Mouse (Mus musculus) lung, embryonic 14.5 days (tissue): Measurements from ENCODE around the gene Ubox5. TPM values are rescaled to one million over a fixed set of nuclear protein-coding genes. Genes with fewer than 3 reads are reported as not detected.
A peak's percentile ranks its signal among the peaks of the same experiment; 100 is the strongest.

ENCODE experiments used
- ATAC-seq: fragments of 200-750 bp; cut with Nextera tagmentation; 2 replicates; pipeline ENCODE4 v1.8.0; 2017; ENCODE audit warnings: mild to moderate bottlenecking, moderate TSS enrichment, moderate library complexity; ENCODE audit not compliant: insufficient read depth
- DNase-seq: peaks from one replicate; pipeline ENCODE4 v3.0.0-alpha.2; 2015
- H3K27ac ChIP-seq: fragments of 300-500 bp; sonication (generic); 2 replicates; pipeline ENCODE4 v1.5.1; 2014; ENCODE audit warnings: low read depth, mild to moderate bottlenecking, moderate library complexity
- H3K27me3 ChIP-seq: fragments of 300-500 bp; sonication (generic); 2 replicates; pipeline ENCODE4 v1.6.1; 2014; ENCODE audit warnings: low read length, control low read depth; ENCODE audit not compliant: insufficient read depth
- H3K36me3 ChIP-seq: fragments of 300-500 bp; sonication (generic); 2 replicates; pipeline ENCODE4 v1.6.1; 2014; ENCODE audit warnings: control low read depth; ENCODE audit not compliant: insufficient read depth
- H3K4me1 ChIP-seq: fragments of 300-500 bp; sonication (generic); 2 replicates; pipeline ENCODE4 v1.6.1; 2014; ENCODE audit warnings: antibody characterized with exemption, control low read depth; ENCODE audit not compliant: insufficient read depth
- H3K4me2 ChIP-seq: fragments of 300-500 bp; sonication (generic); 2 replicates; pipeline ENCODE4 v1.6.1; 2014; ENCODE audit warnings: mild to moderate bottlenecking
- H3K4me3 ChIP-seq: fragments of 300-500 bp; sonication (generic); 2 replicates; pipeline ENCODE4 v1.5.1; 2014; ENCODE audit warnings: low read depth, low read length
- H3K9ac ChIP-seq: fragments of 300-500 bp; sonication (generic); 2 replicates; pipeline ENCODE4 v1.6.1; 2014
- H3K9me3 ChIP-seq: fragments of 300-500 bp; sonication (generic); 2 replicates; pipeline ENCODE4 v1.6.1; 2016; ENCODE audit warnings: low read depth, low read length, control low read depth
- CTCF ChIP-seq: IDR thresholded peaks from 2 replicates; pipeline ENCODE4 v1.5.1; 2016; ENCODE audit warnings: antibody characterized with exemption, low read depth
- WGBS: fragments of 180-500 bp; shearing (Covaris S2); extraction: QIAGEN DNeasy Blood & Tissue Kit; methylation state at CpG from one replicate; pipeline ENCODE4 v1.1.7; 2014; 5-methylcytosine and 5-hydroxymethylcytosine counted together
- polyA plus RNA-seq: library from polyadenylated mRNA; unstranded; fragments of >200 nt; fragmentation: Nextera tagmentation; extraction: Ambion mirVana; gene quantifications from 2 replicates; pipeline ENCODE4 v1.2.1, GENCODE M21; 2014

The Ubox5 gene
- polyA plus RNA-seq, 1 experiment from 2014 or later: 12.4 TPM

DNA sequence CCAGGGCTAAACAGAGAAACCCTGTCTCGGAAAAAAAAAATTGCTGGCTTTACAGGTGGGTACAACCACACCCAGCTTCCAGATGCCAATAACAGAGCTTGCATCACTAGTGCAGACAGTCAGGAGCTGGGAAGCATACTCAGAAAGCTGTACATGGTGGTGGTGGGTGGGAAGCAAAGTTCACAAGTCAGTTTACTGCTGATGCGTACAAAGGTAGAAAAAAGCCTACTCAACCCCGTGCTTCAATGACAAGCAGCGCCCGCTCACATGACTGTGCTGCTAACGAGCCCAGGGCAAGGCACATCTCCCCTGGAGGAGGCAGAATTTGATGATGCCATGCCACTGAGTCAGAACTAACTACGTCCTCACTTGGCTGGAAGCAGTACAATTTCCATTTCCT lies 10.9 kb downstream of the Ubox5 start:
- ATAC-seq (no peak), DNase-seq (no peak)
- H3K4me1 ChIP-seq: no peaks in the 10 kb centered on the region
- 93% methylated on average over 7 of the region's 7 CpGs for WGBS
- H3K27ac ChIP-seq: no peak overlapping the region
- peaks cover 48% of the 10 kb centered on the region for H3K36me3 ChIP-seq
- no peaks in the 10 kb centered on the region for H3K9me3 ChIP-seq
- no peak overlapping the region for H3K9ac ChIP-seq
- H3K4me3 ChIP-seq: no peak overlapping the region
- TF ChIP-seq CTCF: no peak
- H3K4me2 ChIP-seq: no peak overlapping the region
- no peaks in the 10 kb centered on the region for H3K27me3 ChIP-seq

DNA sequence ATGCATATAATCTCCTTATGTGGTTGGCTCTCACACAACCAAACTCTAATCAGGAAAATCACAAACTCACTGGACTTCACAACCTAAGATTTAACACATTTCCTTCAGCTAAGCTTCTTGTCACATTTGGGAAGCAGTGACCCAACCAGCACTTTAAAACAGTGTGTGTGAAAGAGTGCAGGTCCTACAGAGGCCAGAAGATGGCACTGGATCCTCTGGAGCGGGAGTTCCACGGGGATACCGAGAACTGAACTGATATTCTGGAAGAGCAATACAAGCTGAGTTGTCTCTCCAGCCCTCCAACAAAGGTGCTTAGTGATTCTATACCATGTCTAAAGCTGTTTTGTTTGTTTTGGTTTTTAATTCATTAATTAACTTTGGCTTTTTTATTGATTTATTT lies 16.7 kb downstream of the Ubox5 start:
- 53% methylated on average over 3 of the region's 3 CpGs for WGBS
- Histone ChIP-seq H3K27me3 (no peaks in the 10 kb centered on the region), H3K36me3 (peaks cover 50% of the 10 kb centered on the region), H3K4me2 (no peak overlapping the region), H3K9me3 (no peaks in the 10 kb centered on the region), H3K9ac (no peak overlapping the region), H3K4me1 (no peaks in the 10 kb centered on the region), H3K27ac (no peak overlapping the region), H3K4me3 (no peak overlapping the region)
- DNase-seq (peak; percentile 55), ATAC-seq (no peak)
- peak; percentile 52 for TF ChIP-seq CTCF

DNA sequence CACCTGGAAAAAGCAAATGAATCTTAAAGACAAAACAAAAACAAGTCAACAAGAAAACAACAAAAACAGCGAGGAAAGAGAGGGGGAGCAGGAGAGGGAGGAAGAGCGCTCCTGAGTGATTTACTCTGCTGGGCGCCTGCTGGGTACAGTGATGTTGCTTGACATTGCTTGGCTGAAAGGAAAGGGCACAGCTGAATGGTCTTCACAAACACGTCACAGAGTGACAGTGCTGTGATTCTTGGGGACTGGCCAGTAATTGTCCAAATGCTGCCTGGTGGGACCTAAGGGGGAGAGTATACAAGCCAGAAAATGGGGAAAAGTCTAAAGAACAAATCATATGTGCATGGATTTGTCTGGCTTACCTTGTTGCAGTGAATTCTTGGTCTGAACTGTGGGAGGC lies 27.6 kb downstream of the Ubox5 start:
- H3K4me2 ChIP-seq: no peak overlapping the region
- TF ChIP-seq CTCF: no peak
- H3K27me3 ChIP-seq: no peaks in the 10 kb centered on the region
- H3K4me3 ChIP-seq: no peak overlapping the region
- H3K9ac ChIP-seq: no peak overlapping the region
- peaks cover 42% of the 10 kb centered on the region for H3K36me3 ChIP-seq
- H3K4me1 ChIP-seq: no peaks in the 10 kb centered on the region
- DNase-seq (peak; percentile 79), ATAC-seq (peak; percentile 75; the same call in 1 of the 2 replicates)
- no peak overlapping the region for H3K27ac ChIP-seq
- WGBS: 64% methylated on average over 4 of the region's 4 CpGs
- H3K9me3 ChIP-seq: no peaks in the 10 kb centered on the region

DNA sequence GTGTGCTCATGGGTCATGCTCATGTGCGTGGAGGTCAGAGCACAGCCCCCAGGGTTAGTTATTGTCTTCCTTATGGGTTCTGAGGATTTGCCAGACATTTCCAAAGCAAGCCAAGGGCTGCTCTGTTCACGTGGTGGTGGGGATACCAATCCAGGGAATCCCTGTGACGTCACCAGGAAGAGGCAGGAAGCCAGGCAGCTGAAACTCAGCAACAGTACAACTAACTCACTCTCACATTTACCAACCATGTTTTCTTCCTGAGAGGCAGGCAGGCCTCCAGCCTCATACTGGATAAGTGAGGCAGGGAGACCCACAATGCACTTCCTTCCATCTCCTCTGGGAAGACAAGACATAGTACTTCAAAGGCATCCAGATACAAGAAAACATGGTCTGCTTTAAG lies 31.4 kb downstream of the Ubox5 start:
- H3K27ac ChIP-seq: no peak overlapping the region
- no peak overlapping the region for H3K4me3 ChIP-seq
- no peak overlapping the region for H3K9ac ChIP-seq
- ATAC-seq (no peak), DNase-seq (no peak)
- H3K9me3 ChIP-seq: no peaks in the 10 kb centered on the region
- TF ChIP-seq CTCF: no peak
- H3K36me3 ChIP-seq: peaks cover 54% of the 10 kb centered on the region
- no peak overlapping the region for H3K4me2 ChIP-seq
- no peaks in the 10 kb centered on the region for H3K4me1 ChIP-seq
- H3K27me3 ChIP-seq: no peaks in the 10 kb centered on the region
- WGBS: 83% methylated on average over 3 of the region's 3 CpGs

DNA sequence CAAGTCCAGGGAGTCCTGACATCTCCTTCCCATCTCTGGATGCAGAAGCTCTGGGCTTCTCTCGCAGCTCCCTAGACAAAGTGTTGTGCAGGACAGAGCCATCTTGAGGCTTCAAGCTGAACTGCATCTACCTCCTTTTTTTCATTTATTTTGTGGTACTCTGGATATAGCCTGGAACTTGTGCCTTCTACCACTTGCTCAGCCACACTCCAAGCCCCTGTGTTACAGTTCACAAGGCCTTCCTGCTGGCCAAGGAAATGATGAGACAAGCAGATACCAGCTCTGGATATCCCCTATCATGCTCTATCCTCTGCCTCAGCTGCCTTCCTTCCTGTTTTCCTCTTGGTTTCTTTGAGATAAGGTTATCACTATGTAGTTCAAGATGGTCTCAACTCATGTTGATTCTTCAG lies 32.2 kb downstream of the Ubox5 start:
- DNase-seq (peak; percentile 73), ATAC-seq (peak; percentile 52; the same call in 1 of the 2 replicates)
- Histone ChIP-seq H3K9me3 (no peaks in the 10 kb centered on the region), H3K36me3 (peaks cover 47% of the 10 kb centered on the region), H3K27me3 (no peaks in the 10 kb centered on the region), H3K9ac (no peak overlapping the region), H3K4me1 (no peaks in the 10 kb centered on the region), H3K4me2 (no peak overlapping the region), H3K4me3 (no peak overlapping the region), H3K27ac (no peak overlapping the region)
- WGBS: 25% methylated on average over 1 of the region's 1 CpGs
- TF ChIP-seq CTCF: peak; percentile 63

DNA sequence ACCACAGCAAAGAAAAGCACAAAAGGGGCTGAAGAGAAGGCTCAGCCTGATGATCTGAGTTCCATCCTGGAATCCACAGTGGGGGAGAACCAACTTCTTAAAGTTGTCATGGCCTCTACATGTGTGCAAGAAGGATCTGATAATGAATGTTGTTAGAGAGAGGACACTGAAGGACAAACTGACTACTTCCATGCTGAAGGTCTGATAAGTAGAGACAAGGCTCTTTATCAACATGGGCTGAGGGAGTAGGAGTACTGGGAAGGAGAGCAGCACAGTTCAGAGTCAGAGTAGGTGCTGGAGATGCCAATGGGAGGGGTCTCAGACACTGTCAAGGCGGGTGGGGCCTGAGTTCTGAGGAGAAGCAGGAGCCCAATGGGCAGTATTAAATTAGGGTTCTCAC lies 34.2 kb downstream of the Ubox5 start:
- 83% methylated on average over 1 of the region's 1 CpGs for WGBS
- Histone ChIP-seq H3K9ac (no peak overlapping the region), H3K4me2 (no peak overlapping the region), H3K36me3 (peaks cover 54% of the 10 kb centered on the region), H3K27ac (no peak overlapping the region), H3K9me3 (no peaks in the 10 kb centered on the region), H3K4me3 (no peak overlapping the region), H3K27me3 (no peaks in the 10 kb centered on the region), H3K4me1 (no peaks in the 10 kb centered on the region)
- TF ChIP-seq CTCF: no peak
- DNase-seq (no peak), ATAC-seq (no peak)

DNA sequence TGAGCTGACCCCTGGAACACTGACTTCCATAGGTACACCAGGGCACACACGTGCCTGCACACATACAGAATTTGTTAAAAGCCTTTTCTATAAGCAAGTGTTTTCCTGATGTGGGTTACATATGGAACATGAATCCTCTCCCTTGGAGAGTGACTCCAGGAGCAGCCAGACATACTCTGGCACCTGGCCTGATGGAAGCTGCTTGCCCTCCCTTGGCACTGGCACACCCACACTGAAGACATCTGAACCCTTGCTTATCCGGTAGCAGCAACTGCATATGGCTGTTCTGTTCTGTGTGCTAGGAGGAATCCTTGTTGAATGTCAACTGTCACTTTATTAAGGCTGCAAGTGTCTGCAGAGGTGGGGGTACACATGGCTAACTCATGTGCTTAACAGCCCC lies 38.8 kb downstream of the Ubox5 start:
- Histone ChIP-seq H3K4me2 (no peak overlapping the region), H3K9ac (no peak overlapping the region), H3K27ac (no peak overlapping the region), H3K4me1 (no peaks in the 10 kb centered on the region), H3K36me3 (peaks cover 25% of the 10 kb centered on the region), H3K27me3 (no peaks in the 10 kb centered on the region), H3K4me3 (no peak overlapping the region), H3K9me3 (no peaks in the 10 kb centered on the region)
- 97% methylated on average over 2 of the region's 2 CpGs for WGBS
- ATAC-seq: no peak
- no peak for DNase-seq
- TF ChIP-seq CTCF: no peak

DNA sequence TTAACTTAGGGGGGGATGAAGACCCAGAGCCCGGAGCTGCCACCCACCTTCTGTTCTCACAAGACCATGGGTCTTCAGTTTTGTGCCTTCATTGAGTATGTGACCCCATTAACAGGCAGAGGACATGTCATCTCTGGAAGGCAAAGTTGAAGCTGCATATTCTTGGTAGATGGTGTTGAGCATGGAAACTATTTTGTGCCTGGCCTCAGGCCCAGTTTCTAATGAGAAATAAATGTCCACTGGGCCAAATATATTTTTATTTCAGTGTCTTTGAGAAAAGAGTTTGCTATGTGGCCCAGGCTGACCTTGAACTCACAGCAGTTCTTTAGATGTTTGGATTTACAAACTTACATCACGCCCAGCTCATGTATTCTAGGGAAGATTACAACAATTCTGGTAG lies 40.1 kb downstream of the Ubox5 start:
- no peak for TF ChIP-seq CTCF
- H3K27ac ChIP-seq: no peak overlapping the region
- no peaks in the 10 kb centered on the region for H3K9me3 ChIP-seq
- no peak overlapping the region for H3K4me3 ChIP-seq
- H3K9ac ChIP-seq: no peak overlapping the region
- ATAC-seq: no peak
- peaks cover 15% of the 10 kb centered on the region for H3K36me3 ChIP-seq
- H3K4me1 ChIP-seq: no peaks in the 10 kb centered on the region
- DNase-seq: peak; percentile 21
- 85% methylated on average over 2 of the region's 2 CpGs for WGBS
- no peaks in the 10 kb centered on the region for H3K27me3 ChIP-seq
- no peak overlapping the region for H3K4me2 ChIP-seq
